ENCODE assay signal across 22 mouse cellular contexts in genomic region chr2:124121539-124121938, GRCm38 (mm10). TPM values are rescaled to one million over a fixed set of nuclear protein-coding genes. Genes with fewer than 3 reads are reported as not detected.
DNase-seq lines count a peak whose midpoint lies in the region; ATAC-seq lines count a peak whose summit lies in the region.
"Had no signal": no experiment of that assay in that cellular context is flagged by ENCODE, and none has a peak within 500 bp of the region (broad histone marks: within the 10 kb centered on the region; RNA-seq: fewer than 3 reads in every experiment).

No protein-coding gene starts in this region.

- 21% methylated on average over 2 of the region's 2 CpGs for WGBS in lung, embryonic 15.5 days

- H3K27me3 ChIP-seq in lung, embryonic 15.5 days: no peaks in the 10 kb centered on the region
- H3K27me3 ChIP-seq: CH12.LX; forebrain, embryonic 13.5 days; hindbrain, embryonic 12.5 days; hindbrain, embryonic 15.5 days had no signal

- no peak overlapping the region for H3K4me3 ChIP-seq in lung, embryonic 15.5 days
- H3K4me3 ChIP-seq: forebrain, embryonic 10.5 days; forebrain, embryonic 13.5 days; hindbrain, embryonic 12.5 days; hindbrain, embryonic 15.5 days had no signal

- H3K9ac ChIP-seq in lung, embryonic 15.5 days: no peak overlapping the region
- H3K9ac ChIP-seq: forebrain, embryonic 13.5 days; hindbrain, embryonic 12.5 days; hindbrain, embryonic 15.5 days had no signal

- H3K9me3 ChIP-seq in lung, embryonic 15.5 days: no peaks in the 10 kb centered on the region
- H3K9me3 ChIP-seq: forebrain, embryonic 10.5 days; forebrain, embryonic 13.5 days; hindbrain, embryonic 12.5 days; hindbrain, embryonic 15.5 days had no signal

- peaks cover 7% of the 10 kb centered on the region for H3K4me1 ChIP-seq in lung, embryonic 15.5 days
- H3K4me1 ChIP-seq: forebrain, embryonic 10.5 days; hindbrain, embryonic 12.5 days had no signal

- no peaks in the 10 kb centered on the region for H3K36me3 ChIP-seq in lung, embryonic 15.5 days
- H3K36me3 ChIP-seq: forebrain, embryonic 10.5 days; G1E; hindbrain, embryonic 12.5 days; hindbrain, embryonic 15.5 days had no signal

- DNase-seq in lung, postnatal 36 days: no peak
- DNase-seq in lung, postnatal 10 days: peak; percentile 5
- DNase-seq in lung, postnatal 25 days (ENCODE audit: low spot score): no peak
- peak; percentile 45 for DNase-seq in Muller cell, postnatal 12 days (ENCODE audit: inconsistent ontology term)
- DNase-seq in right cerebral cortex, postnatal 25 days: no peak
- DNase-seq: adrenal gland, adult 2 months; adrenal gland, postnatal 25 days; cerebellum, adult 11-12 months; cerebellum, adult 8-10 months; cerebellum, postnatal 10 days; cerebellum, postnatal 36 days; gastrocnemius, postnatal 10 days; heart, adult 11 months had no signal

- peak; percentile 49; the same call in 1 of the 2 replicates for ATAC-seq in lung, embryonic 15.5 days (ENCODE audit: borderline replicate concordance, extremely low read depth, low FRiP score, low TSS enrichment)
- ATAC-seq: forebrain, embryonic 13.5 days; forebrain, embryonic 16.5 days had no signal

- H3K27ac ChIP-seq in lung, embryonic 15.5 days: no peak overlapping the region
- H3K27ac ChIP-seq: forebrain, embryonic 10.5 days; forebrain, embryonic 13.5 days; hindbrain, embryonic 12.5 days; hindbrain, embryonic 15.5 days had no signal

- no peak overlapping the region for H3K4me2 ChIP-seq in lung, embryonic 15.5 days
- H3K4me2 ChIP-seq: forebrain, embryonic 13.5 days; heart, embryonic 11.5 days; hindbrain, embryonic 12.5 days; hindbrain, embryonic 15.5 days had no signal

RNA-seq across cellular contexts. Expression of gene Sema6d, which starts 31.8 kb away (rescaled TPM):
- 17.8 and 19.6 TPM in 2 replicates for polyA plus RNA-seq in lung, embryonic 15.5 days (2015; fragmentation: Nextera tagmentation; extraction: Ambion mirVana)
- polyA plus RNA-seq: G1E had no signal

Comparison
In these comparisons a context has a peak if more than half of its experiments do, and no peak if none do; other contexts are left out.
1. DNase-seq: peak in lung, postnatal 10 days (single experiment) and Muller cell, postnatal 12 days (single experiment); none in lung, postnatal 36 days (single experiment), lung, postnatal 25 days (single experiment) and right cerebral cortex, postnatal 25 days (single experiment).